Mouse (Mus musculus): ENCODE data around the gene Fchsd2.

The Fchsd2 gene

DNA sequence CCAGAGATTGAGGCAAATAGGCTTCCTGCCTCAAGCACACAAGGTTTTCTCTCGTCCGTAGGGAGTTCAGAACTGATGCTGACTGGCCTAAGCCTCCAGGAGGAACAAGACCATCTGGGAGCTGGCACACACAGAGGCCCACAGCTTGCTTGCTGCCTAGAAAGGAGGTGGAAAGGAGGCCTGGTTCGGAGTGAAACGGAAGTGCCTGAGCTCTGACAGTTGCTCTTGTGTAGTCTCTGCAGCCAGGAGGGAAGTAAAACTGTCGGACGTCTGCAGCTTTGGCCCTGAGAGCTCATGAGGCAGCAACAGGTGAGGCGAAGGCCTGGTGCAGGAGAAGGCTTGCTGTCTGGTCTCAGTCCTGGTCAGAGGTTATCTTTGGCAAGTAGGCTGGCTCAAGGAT, at the start of gene Fchsd2:
Gene Fchsd2, plus strand, starts transcription at position 246 of the 400 bp plus-strand sequence.
- peak in 1 of 2 experiments; percentile 23 for DNase-seq (ENCODE audit: low spot score in 2 of 2)

DNA sequence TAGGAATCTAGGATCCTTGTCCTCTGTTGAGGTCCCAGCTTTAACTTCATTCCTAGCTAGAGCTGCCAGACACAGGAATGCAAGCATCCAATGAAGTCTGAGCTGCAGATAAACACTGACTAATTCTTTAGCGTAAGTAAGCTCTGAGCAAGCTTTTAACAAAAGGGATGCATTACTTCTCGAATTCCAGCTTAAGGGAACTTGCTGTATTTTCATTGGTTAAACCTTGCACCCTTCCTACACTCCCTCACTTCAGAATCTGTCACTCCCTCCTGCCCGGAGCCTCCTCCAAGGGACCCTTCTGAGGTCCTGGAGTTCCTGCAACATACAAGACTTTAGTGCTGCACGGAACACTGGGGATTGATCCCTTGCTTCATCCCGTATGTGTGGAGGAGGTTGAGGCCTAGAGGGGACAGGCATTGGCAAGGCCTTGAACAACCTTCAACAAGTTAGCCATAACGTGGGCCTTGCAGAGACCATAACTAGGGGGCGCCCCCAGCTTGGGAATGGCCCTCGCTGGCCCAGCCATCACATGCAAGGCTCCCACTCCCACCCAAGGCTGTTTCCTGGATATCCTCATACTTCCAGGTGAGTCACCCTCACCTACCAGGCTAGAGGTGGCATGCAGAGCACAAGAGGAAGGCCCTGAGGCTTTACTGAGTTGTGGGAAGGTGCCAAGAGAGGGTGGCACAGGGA, 48.7 kb upstream of the Fchsd2 start:
- no peak for DNase-seq (ENCODE audit: low spot score in 2 of 2)

DNA sequence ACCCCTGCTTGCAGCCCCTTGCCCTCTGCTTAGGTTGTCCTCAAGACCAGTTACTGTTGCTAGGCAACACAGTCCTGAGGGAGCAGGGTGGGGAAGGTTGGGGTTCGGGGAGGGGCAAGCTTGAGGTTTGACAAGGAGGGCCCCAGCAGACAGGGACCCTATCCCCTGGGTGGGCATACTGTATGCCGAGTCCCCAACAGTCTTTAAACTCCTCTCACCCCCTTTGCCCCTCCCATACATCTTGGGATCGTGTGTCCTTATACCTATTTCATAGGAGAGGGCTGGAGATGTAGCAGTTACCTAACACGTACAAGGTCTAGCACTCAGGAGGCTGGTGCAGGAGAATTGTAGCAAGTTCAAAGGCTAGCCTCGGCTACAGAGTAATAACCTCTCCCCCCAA, 44.4 kb upstream of the Fchsd2 start:
- DNase-seq (ENCODE audit: low spot score in 2 of 2) = no peak

DNA sequence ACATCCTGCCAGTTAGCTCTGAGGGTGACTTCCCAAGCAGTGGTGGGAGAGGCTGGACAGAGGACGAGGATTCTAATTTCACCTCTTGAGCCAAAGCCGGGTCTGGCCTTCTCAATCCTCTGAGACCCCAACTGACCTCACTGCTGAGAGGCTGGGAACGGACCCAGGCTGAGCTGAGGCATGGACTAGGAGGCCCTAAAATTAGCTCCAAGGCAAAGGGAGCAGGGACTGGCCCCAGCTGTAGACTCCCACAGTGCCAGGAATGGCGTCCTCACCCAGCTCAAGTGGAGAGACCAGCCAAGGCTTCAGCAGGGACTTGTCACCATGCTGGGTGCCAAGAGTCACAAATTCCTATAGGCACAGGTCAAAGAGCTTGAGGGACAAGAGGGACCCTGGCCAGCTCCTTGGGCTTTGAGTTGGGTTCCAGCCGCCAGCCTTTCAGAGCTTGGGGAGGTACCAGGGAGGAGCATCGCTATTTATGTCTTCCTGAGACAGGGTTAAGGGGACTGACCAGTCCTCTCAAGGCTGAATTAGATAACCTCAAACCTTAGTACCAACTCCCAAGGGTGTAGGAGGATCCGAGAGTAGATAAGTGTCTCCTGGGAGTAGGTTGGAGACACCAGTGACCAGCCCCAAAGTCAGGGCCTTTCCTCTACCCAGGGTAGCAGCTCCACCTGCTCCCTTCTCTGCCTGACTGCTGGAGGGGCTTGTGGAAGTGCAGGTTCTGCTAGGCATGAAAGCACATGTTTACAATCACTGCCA, 43.2 kb upstream of the Fchsd2 start:
- DNase-seq (ENCODE audit: low spot score in 2 of 2) = no peak

DNA sequence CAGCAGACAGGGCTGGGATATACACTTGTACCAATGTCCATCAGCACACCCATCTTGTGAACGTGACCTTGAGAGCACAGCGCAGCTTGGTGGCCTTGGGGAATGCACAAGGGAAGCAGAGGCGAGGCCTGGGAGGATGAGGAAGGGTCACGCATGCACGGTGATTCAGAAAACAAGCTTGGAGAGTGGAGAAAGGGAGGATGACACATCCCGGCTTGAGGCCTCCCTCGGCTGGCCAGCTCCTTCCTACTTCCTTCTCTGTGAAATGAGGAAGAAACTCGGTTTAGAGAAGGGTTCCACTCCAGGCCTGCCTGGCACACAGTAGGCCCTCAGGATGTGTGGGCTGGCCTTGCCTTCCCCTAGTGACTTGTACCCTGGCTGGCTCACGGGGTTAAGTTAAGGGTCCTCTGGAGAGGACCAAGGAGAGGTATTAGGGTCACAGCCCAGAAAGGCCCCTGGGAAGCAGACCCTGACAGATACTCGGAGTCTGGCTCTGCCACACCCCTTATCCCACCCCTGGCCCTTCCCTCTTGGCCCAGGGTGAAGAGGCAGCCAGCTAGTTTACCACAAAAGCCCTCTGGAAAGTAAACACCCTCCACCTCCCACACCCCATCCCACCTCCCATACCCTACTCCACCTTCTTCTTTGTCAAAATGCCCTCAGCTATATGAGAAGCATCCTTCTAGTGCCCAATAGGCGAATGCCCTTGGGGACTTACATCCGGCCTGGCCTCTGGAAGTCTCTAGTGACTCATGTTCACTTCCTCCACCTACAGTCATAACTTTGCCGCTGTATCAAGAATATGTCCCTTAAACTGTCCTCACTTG, 41.7 kb upstream of the Fchsd2 start:
- no peak for DNase-seq (ENCODE audit: low spot score in 2 of 2)

DNA sequence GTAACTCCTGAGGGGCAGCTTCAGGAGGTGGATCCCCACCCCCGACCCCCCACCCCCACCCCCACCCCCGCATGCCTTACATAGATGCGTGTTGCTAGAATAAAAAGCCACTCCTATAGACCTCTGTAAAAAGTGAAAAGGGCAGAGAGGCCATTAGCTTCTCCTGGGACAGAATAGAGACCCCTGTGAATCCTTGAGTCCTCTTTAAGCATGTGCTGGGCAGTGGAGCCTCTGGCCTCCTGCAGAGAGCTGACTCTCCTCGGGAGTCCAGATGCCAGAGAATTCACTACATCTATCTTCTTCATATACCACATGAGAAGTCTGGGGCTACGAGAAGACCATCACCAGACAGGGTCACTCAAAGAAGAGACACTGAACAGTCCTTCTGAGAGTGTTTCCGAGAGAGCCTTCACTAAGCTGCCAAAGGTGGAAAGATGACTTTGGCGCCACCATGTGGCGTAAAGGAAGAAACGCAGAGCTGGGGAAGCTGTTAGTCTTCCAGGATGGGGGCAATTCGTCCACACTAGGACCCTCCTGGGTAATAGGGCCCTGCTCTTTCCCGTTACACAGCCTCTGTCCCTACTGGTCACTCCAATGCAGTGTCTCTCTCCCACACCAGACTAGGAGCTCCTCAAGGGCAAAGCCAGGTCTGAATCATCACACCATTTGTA, 41.0 kb upstream of the Fchsd2 start:
- DNase-seq (ENCODE audit: low spot score in 2 of 2) = peak; percentile 17 to 19

DNA sequence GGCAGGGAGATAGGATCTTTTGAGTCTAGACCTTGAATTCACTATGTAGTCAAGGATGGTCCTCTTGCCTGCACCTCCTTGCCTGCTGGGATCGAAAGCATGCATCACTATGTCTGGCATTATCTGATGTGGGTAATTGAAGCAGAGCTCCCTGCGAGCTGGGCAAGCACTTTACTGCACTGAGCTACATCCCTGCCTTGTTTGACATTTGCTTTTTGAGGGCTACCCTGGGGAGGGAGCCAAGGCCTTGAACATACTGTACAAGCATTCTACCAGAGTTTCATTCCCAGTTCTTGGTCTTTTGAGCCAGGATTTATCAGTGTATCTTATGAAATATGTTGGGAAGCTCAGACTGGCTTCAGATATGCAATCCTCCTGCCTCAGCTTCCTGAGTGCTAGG, 39.5 kb upstream of the Fchsd2 start:
- DNase-seq (ENCODE audit: low spot score in 2 of 2) = no peak

DNA sequence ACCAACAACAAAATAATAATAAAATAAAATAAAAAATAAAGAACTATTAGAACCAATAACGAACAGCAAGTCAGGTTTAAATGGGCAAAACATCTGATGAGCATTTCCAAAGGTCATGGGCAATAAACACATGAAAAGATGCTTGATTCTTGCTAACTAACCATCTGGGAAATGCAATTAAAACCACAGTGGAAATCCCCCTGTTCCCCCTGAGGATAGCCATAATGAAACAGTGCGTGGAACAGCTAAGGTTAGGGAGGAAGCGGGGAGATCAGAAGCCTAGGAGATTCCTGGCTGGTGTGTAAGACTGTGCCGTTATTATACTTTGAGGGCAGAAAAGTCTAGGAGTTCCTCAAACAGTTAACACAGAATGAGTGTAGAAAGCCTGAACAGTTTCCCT, 35.4 kb upstream of the Fchsd2 start:
- no peak for DNase-seq (ENCODE audit: low spot score in 2 of 2)

DNA sequence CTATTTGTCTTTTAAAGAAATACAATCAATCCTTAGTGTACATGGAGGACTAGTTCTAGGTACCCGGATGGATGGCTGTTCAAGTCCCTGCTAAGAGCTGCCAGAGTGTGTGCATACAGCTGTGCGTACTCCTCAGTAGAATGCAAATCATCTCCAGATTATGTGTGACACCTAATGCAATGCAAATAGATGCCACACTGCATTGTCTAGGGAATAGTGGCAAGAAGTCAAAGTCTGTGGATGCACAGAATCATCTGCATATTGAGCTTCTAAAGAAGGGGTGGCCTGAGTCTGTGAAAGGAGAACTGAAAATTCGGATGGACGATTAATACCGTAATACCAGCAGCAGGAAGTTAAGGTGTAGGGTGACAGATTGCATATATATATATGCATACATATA, 33.5 kb upstream of the Fchsd2 start:
- no peak for DNase-seq (ENCODE audit: low spot score in 2 of 2)

DNA sequence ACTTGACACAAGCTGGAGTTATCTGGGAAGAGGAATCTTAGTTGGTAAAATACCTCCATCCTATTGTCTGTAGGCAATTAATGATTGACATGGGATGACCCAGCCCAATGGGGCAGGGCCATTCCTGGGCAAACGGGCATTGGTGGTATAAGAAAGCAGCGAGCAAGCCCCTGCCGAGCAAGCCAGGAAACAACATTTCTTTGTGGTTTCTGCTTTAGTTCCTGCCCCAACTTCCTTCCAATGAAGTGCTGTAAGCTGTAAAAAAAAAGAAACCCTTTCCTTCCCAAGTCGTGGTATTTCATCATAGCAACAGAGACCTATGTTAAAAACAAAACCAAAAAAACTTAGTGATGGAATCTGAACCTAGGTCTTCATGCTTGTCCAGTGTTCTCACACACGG, 32.2 kb upstream of the Fchsd2 start:
- no peak for DNase-seq (ENCODE audit: low spot score in 2 of 2)

DNA sequence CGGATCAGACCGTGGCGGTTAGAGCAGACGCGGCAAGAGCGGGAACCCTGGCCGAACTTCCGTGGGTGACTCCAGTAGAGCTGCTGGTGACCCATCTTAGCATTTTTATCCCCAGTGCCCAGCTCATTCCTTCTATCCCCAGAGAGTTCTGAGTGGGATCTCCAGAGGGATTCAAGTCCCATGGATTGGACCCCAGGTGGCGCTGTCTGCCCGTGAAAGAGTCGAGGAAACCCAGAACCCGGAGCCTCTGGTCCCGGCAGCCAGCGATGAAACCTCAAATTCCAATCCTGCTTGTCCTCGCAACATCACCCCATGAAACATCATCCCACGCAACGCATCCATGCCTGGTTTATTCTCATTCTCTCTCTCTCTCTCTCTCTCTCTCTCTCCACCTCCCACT, 31.3 kb upstream of the Fchsd2 start:
- DNase-seq (ENCODE audit: low spot score in 2 of 2) = peak; percentile 73 to 74

DNA sequence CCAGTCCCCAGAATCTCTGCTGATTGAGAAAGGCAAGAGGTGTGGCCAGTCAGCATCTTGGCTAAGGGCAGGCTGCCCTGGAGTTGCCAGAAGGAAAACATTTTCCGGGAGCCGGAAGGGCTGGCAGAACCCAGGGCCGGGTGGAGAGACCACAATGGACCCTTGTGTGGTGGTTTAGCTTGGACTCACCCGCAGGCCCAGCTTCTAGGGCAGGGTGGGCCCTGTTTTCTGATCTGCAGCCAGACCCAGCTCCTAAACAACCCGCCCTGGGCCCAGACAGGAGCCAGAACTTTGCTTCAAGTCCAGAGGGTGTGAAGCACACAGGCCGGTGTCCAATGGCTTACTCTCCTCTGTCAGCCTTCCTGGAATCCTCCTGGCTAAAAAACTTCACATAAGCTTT, 30.4 kb upstream of the Fchsd2 start:
- peak; percentile 36 to 47 for DNase-seq (ENCODE audit: low spot score in 2 of 2)

DNA sequence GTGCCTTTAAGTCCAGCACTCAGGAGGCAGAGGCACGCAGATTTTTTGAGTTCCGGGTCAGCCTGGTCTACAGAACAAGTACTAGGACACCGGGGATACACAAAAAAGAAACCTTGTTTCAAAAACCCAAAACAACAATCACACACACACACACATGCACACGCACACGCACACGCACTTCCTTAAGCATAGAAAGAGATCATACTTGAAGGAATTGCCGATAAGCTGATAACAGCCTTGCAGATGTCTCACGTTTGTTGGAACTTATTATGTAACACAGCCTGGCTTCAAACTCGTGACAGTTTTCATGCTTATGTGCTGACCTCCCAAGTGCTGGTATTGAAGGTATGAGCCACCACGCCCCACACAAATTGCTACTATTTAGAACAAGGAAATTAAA, 29.1 kb upstream of the Fchsd2 start:
- DNase-seq (ENCODE audit: low spot score in 2 of 2) = no peak

DNA sequence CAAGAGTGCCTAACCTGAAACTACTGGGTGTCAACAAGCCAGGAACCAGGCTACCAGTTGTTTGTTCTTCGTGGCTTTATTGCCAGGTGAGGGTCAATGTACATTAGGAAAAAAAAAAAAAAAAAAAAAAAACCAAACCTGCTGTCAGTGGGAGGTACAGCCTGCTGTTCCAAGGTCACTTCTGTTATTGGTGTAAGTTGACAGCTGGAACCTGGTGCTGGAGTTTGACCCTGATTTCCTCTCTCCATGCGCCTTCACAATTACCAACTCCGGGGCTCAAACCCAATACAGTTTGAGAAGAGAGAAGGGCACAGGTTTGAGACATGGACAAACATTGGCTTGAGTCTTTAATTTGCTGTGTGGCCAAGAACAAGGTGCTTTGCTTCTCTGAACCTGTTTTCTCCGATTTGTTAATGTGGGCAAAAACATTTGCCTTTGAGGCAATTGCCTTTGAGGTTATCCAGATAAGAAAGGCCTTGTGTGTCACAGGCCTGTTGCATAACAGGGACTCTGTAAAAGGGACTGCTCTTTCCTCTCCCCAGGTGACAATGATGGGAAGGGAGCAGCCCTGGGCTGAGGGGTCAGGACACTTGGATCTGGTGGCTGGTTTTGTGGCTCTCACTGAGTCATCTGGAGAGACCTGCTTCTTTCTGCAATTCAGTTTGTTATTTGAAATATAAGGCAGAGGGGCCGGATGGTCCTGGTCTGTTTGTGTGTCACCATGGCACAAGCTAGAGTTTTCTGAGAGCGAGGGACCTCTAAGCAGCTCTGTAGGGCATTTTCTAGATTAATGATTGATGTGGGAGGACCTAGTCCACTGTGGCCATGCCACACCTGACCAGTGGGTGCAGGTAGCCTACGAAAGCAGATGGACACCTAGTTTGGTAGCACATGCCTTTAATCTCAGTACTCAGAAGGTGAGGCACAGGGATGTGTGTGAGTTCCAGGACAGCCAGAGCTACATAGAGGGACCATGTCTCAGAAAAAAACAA, 27.7 kb upstream of the Fchsd2 start:
- no peak for DNase-seq (ENCODE audit: low spot score in 2 of 2)

DNA sequence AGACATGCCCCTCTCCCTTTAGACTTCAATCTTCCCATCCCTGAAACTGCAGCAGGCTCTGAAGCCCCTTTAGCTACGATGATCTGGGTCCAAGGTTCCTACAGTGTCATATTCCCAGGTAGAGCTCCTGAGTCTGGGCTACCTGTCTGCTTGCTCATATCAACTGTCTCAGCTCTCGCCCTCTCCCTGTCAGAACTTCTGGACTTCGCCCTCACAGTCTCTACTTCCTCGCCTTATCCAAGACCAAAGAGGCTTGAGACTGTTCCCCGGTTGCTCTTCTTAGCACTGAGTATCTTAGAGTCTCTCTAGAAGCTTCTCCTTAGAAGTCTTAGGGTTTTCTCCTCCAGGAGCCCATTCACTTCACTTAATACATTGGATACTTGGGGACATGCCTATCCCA, 26.7 kb upstream of the Fchsd2 start:
- DNase-seq (ENCODE audit: low spot score in 2 of 2) = no peak

DNA sequence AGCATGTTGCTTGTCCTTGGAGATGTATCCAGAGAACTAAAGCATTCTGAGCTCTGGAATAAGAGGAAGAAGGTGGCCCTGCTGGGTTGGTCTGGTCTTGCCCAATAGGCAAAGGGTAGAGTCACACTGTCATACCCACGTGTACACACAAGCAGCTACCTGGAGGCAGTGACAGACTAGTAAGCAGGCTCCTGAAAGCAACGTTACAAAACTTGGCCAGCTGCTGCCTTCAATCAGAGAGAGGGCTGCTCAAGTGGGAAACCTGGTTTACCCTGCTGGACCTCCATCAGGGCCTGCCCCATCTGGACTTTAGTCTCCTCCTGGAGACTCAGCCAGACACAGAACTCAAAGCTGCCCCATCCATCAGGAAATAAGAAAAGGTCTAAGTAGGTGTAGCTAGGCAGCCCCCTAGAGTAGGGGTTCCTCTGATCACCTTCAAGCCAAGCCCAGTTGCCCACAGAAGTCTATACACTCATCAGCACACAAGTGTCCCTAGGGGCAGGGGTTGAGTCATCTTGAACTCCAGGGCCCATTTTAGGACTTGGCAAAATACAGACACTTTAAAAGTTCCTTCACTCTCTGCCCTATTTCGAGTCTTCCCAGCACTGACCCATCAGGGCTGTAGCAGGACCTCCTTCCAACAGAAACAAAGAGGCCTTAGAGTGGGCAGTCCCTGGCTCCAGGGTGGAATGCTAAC, 25.9 kb upstream of the Fchsd2 start:
- DNase-seq (ENCODE audit: low spot score in 2 of 2) = no peak

DNA sequence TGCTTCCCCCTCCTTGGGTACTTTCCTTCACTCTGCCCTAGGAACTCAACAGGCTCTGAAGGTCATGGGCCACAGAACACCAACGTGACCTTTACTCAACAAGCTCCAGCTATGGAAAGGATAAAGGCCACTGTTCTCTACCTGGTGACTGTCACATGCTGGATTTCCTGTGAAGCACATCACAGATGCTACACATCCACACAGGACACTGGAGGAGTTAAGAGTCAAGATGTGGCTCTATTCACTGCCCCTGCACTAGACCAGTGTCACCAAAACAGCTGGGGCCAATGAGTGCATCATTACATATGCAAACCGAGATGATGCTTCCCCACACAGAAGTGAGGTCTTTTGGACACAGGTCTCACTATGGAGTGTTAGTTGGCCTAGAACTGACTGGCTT, 25.1 kb upstream of the Fchsd2 start:
- DNase-seq (ENCODE audit: low spot score in 2 of 2) = no peak

DNA sequence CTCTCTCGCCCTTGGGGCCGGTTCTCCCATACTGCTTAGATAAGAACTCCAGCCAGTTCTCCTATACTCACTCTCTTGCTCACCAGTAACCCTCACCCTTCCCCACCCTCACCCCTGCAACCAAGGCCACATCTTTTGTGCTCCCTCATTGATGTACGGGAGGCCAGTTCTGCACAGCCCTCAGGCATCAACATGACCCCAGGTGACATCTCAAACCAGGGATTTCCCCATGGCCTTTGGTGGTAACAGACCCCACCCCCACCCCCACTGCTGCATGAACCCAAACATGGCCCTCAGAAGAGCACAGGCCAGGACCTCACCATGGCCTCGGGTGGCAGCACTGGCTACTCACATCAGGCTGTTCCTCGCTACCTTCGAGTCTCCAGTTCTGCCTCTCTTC, 23.4 kb upstream of the Fchsd2 start:
- DNase-seq (ENCODE audit: low spot score in 2 of 2) = no peak

DNA sequence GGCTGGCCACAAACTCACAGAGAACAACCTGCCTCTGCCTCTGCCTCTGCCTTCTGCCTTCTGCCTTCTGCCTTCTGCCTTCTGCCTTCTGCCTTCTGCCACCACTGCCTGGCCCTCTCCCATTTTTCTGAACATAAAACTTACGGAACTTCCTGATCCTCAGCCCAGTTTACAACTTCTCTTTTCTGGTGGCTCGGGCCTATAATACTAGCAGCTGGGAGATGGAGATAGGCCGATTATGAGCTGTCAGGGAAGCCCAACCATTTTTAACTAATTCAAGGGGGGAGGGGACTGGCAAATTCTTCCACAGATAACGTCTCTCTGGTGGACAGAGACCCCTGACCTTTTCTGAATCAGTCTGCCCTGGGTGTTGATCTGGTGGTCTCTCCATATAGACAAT, 22.3 kb upstream of the Fchsd2 start:
- DNase-seq (ENCODE audit: low spot score in 2 of 2) = no peak

DNA sequence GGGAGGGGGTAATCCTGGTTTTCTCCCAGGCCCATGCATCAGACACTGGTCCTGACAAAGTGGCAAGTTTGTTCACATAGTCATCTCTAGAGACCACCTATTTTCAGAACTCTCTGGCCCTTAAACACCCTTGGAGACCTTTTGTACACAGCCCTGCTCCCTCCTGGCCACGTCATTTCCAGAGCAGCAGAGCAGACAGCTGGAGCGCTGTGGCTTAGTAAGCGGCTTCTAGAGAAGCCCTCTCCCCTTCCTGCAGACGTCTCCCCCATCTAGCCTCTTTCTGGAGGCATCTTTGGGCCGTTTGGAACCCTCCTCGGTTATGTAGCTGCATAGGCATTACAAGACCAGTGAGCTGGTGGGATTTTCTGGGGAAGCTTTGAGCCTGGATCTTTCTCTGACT, 21.6 kb upstream of the Fchsd2 start:
- DNase-seq (ENCODE audit: low spot score in 2 of 2) = no peak

Data from right cerebral cortex, postnatal 36 days (tissue).